Mouse (Mus musculus) cerebellum, adult 2 months (tissue): ENCODE measurements at regions not wholly inside any gene's neighbourhood (a gene's known extent, or its start where the extent isn't known, plus 50 kb on each side); places are given as distances from the start of the nearest gene placed in this dataset.
A peak's percentile ranks its signal among the peaks of the same experiment; 100 is the strongest.

Experiments used
- DNase-seq, 2 experiments: peaks; one replicate each; pipeline ENCODE4 v3.0.0; 2021
- H3K27ac ChIP-seq: fragments of 200-500 bp; 2 replicates; pipeline ENCODE4 v1.5.1; 2012; ENCODE audit warnings: low read length, control low read depth, inconsistent platforms; ENCODE audit not compliant: insufficient read depth
- H3K27me3 ChIP-seq: fragments of 200-500 bp; 2 replicates; pipeline ENCODE4 v1.6.1; 2012; ENCODE audit warnings: inconsistent platforms, mild to moderate bottlenecking, low read length, moderate library complexity; ENCODE audit not compliant: control insufficient read depth, insufficient read depth
- H3K4me1 ChIP-seq: fragments of 200-500 bp; 2 replicates; pipeline ENCODE4 v1.6.1; 2011; ENCODE audit warnings: low read length; ENCODE audit not compliant: control insufficient read depth, insufficient read depth
- H3K4me3 ChIP-seq: fragments of 200-500 bp; replicated peaks from 2 replicates; pipeline ENCODE3; 2011; ENCODE audit warnings: mild to moderate bottlenecking, low read depth, low read length, control low read depth; ENCODE audit not compliant: insufficient read depth
- CTCF ChIP-seq: fragments of 200-500 bp; IDR thresholded peaks from 2 replicates; pipeline ENCODE4 v1.5.1; 2011; ENCODE audit warnings: low read depth, mild to moderate bottlenecking, control low read depth, low read length, moderate library complexity, borderline replicate concordance; ENCODE audit not compliant: insufficient read depth
- POLR2A ChIP-seq: fragments of 200-500 bp; IDR thresholded peaks from 2 replicates; pipeline ENCODE4 v1.6.1; 2011; ENCODE audit warnings: low read length, control low read depth, borderline replicate concordance; ENCODE audit not compliant: insufficient read depth
- WGBS: fragments of 180-500 bp; shearing (Covaris S2); methylation state at CpG from one replicate; pipeline ENCODE4 v1.1.7; 2018; 5-methylcytosine and 5-hydroxymethylcytosine counted together

GRCm38 (mm10) chr9:33080774-33081173 is 444.8 kb downstream of the Ets1 start:
- no peak overlapping the region for H3K27ac ChIP-seq
- no peak for DNase-seq
- WGBS: 69% methylated on average over 6 of the region's 6 CpGs

GRCm38 (mm10) chr9:33089977-33090376 is 454.0 kb downstream of the Ets1 start:
- no peak for DNase-seq
- no peak overlapping the region for H3K27ac ChIP-seq
- no peaks in the 10 kb centered on the region for H3K27me3 ChIP-seq
- no peak overlapping the region for H3K4me3 ChIP-seq
- 31% methylated on average over 3 of the region's 3 CpGs for WGBS
- TF ChIP-seq POLR2A (no peak), CTCF (no peak)
- no peaks in the 10 kb centered on the region for H3K4me1 ChIP-seq

More at GRCm38 (mm10) chr9:33080774-33081173, 444.8 kb downstream of the Ets1 start:
- H3K4me3 ChIP-seq: no peak overlapping the region
- no peaks in the 10 kb centered on the region for H3K4me1 ChIP-seq
- no peak for TF ChIP-seq CTCF
- no peaks in the 10 kb centered on the region for H3K27me3 ChIP-seq

GRCm38 (mm10) chr9:33091664-33092063 is 455.6 kb downstream of the Ets1 start:
- TF ChIP-seq CTCF: no peak
- no peak for TF ChIP-seq POLR2A
- Histone ChIP-seq H3K4me1 (no peaks in the 10 kb centered on the region), H3K27me3 (no peaks in the 10 kb centered on the region), H3K4me3 (no peak overlapping the region), H3K27ac (no peak overlapping the region)
- WGBS: 68% methylated on average over 3 of the region's 3 CpGs
- DNase-seq: no peak

- 0% methylated on average over 3 of the region's 3 CpGs for WGBS
- DNase-seq: peak; percentile 37 to 57
- TF ChIP-seq POLR2A (no peak), CTCF (peak; percentile 44; the same call in 1 of the 2 replicates)
- Histone ChIP-seq H3K4me3 (no peak overlapping the region), H3K4me1 (no peaks in the 10 kb centered on the region), H3K27me3 (no peaks in the 10 kb centered on the region), H3K27ac (no peak overlapping the region)
Observed at GRCm38 (mm10) chr9:33095654-33096053, 459.6 kb downstream of the Ets1 start.

GRCm38 (mm10) chr9:33101206-33101605 is 465.2 kb downstream of the Ets1 start:
- no peak overlapping the region for H3K4me3 ChIP-seq
- no peaks in the 10 kb centered on the region for H3K4me1 ChIP-seq
- H3K27ac ChIP-seq: no peak overlapping the region
- 89% methylated on average over 3 of the region's 3 CpGs for WGBS
- no peak for TF ChIP-seq POLR2A
- TF ChIP-seq CTCF: no peak
- no peaks in the 10 kb centered on the region for H3K27me3 ChIP-seq
- no peak for DNase-seq

- H3K27ac ChIP-seq: no peak overlapping the region
- no peak overlapping the region for H3K4me3 ChIP-seq
- TF ChIP-seq POLR2A (no peak), CTCF (no peak)
- DNase-seq: no peak
- 47% methylated on average over 3 of the region's 3 CpGs for WGBS
- no peaks in the 10 kb centered on the region for H3K27me3 ChIP-seq
- H3K4me1 ChIP-seq: no peaks in the 10 kb centered on the region
Observed at GRCm38 (mm10) chr9:33104623-33105074, 468.6 kb downstream of the Ets1 start.

GRCm38 (mm10) chr9:33123841-33124240 is 487.8 kb downstream of the Ets1 start:
- 100% methylated on average over 1 of the region's 1 CpGs for WGBS
- no peak overlapping the region for H3K4me3 ChIP-seq
- H3K27me3 ChIP-seq: no peaks in the 10 kb centered on the region
- no peaks in the 10 kb centered on the region for H3K4me1 ChIP-seq
- no peak overlapping the region for H3K27ac ChIP-seq
- TF ChIP-seq POLR2A (no peak), CTCF (no peak)
- DNase-seq: no peak

- no peak overlapping the region for H3K4me3 ChIP-seq
- H3K4me1 ChIP-seq: no peaks in the 10 kb centered on the region
- no peak for TF ChIP-seq CTCF
- no peak for TF ChIP-seq POLR2A
- WGBS: 10% methylated on average over 1 of the region's 1 CpGs
- no peak overlapping the region for H3K27ac ChIP-seq
- no peaks in the 10 kb centered on the region for H3K27me3 ChIP-seq
- peak in 1 of 2 experiments; percentile 3 for DNase-seq
Observed at GRCm38 (mm10) chr9:33152186-33152585, 516.2 kb downstream of the Ets1 start.
